Mouse (Mus musculus): ENCODE results near the gene Gm5862. TPM values are rescaled to one million over a fixed set of nuclear protein-coding genes. Genes with fewer than 3 reads are reported as not detected.
"Not testable (repeated sequence)": the region's sequence is repeated elsewhere in the genome, so short reads cannot be mapped to it uniquely, and the experiment has no call there.

Gm5862 gene
- total RNA-seq (2014; rRNA removed) = not detected in 2 replicates
- 0.11 TPM in 1 of 2 replicates, not detected in the other for polyA plus RNA-seq (2015; fragmentation: Nextera tagmentation; extraction: Ambion mirVana)

DNA sequence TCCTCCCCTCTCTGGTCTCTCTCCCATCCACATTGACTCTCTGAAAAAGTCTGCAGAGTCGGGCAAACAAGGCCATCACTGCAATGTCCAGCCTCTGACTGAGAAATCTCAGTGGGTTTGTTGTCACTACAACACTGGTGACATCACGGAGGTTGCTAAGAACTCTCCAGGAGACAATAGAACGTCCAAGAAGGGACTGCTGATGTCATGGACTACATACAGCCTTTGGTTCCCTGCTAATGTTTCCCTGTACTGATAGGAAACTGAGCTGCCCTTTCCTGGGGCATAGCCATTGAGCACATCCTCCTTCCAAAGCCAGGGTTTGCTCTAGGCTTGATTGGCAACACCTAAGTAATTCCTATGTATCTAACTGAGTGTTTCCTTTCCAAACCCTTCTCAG is at the start of gene Gm5862:
Gene Gm5862, minus strand, starts transcription at position 101 of the 400 bp plus-strand sequence.
- H3K36me3 ChIP-seq (ENCODE audit: insufficient read depth); H3K9ac ChIP-seq; ATAC-seq; H3K27me3 ChIP-seq (ENCODE audit: insufficient read depth, low read length); DNase-seq; H3K4me1 ChIP-seq (ENCODE audit: insufficient read depth); H3K4me2 ChIP-seq (ENCODE audit: low read depth); H3K27ac ChIP-seq (ENCODE audit: low read depth, low read length); H3K9me3 ChIP-seq (ENCODE audit: low read length); H3K4me3 ChIP-seq (ENCODE audit: low read depth, low read length): not testable (repeated sequence)
- WGBS = no CpG with 5 or more reads among the region's 3 CpGs

- 89% methylated on average over 24 of the region's 24 CpGs for WGBS
- DNase-seq = no peak
- Histone ChIP-seq H3K4me2 (ENCODE audit: low read depth) (no peak overlapping the region), H3K4me1 (ENCODE audit: insufficient read depth) (no peaks in the 10 kb centered on the region), H3K36me3 (ENCODE audit: insufficient read depth) (no peaks in the 10 kb centered on the region), H3K4me3 (ENCODE audit: low read depth, low read length) (no peak overlapping the region), H3K27me3 (ENCODE audit: insufficient read depth, low read length) (no peaks in the 10 kb centered on the region), H3K9ac (no peak overlapping the region), H3K9me3 (ENCODE audit: low read length) (no peaks in the 10 kb centered on the region), H3K27ac (ENCODE audit: low read depth, low read length) (no peak overlapping the region)
- TF ChIP-seq CTCF (IDR thresholded peaks at IDR 0.05; ENCODE audit: low read depth) = no peak
- ATAC-seq = no peak
These were observed 48.0 kb upstream of the Gm5862 start for GRCm38 (mm10) chr5:26070716-26071115.

GRCm38 (mm10) chr5:26058481-26058880 is 35.8 kb upstream of the Gm5862 start, which contains the start of gene Gm7347:
TSS of gene Gm7347 (minus strand) at chr5:26058581.
- not testable (repeated sequence) for H3K27me3 ChIP-seq (ENCODE audit: insufficient read depth, low read length); DNase-seq; H3K4me3 ChIP-seq (ENCODE audit: low read depth, low read length); H3K4me1 ChIP-seq (ENCODE audit: insufficient read depth); ATAC-seq; H3K27ac ChIP-seq (ENCODE audit: low read depth, low read length); H3K9ac ChIP-seq; H3K4me2 ChIP-seq (ENCODE audit: low read depth); H3K36me3 ChIP-seq (ENCODE audit: insufficient read depth); H3K9me3 ChIP-seq (ENCODE audit: low read length)
- WGBS = no CpG with 5 or more reads among the region's 2 CpGs

- not testable (repeated sequence) for H3K9me3 ChIP-seq (ENCODE audit: low read length); H3K27ac ChIP-seq (ENCODE audit: low read depth, low read length); H3K4me1 ChIP-seq (ENCODE audit: insufficient read depth); H3K36me3 ChIP-seq (ENCODE audit: insufficient read depth); ATAC-seq; H3K27me3 ChIP-seq (ENCODE audit: insufficient read depth, low read length); H3K4me2 ChIP-seq (ENCODE audit: low read depth); DNase-seq; H3K9ac ChIP-seq; H3K4me3 ChIP-seq (ENCODE audit: low read depth, low read length)
- 73% methylated on average over 2 of the region's 2 CpGs for WGBS
These were observed 16.7 kb upstream of the Gm5862 start, which contains the start of gene Speer4a for GRCm38 (mm10) chr5:26039458-26039857. TSS of gene Speer4a (minus strand) at chr5:26039558.

DNA sequence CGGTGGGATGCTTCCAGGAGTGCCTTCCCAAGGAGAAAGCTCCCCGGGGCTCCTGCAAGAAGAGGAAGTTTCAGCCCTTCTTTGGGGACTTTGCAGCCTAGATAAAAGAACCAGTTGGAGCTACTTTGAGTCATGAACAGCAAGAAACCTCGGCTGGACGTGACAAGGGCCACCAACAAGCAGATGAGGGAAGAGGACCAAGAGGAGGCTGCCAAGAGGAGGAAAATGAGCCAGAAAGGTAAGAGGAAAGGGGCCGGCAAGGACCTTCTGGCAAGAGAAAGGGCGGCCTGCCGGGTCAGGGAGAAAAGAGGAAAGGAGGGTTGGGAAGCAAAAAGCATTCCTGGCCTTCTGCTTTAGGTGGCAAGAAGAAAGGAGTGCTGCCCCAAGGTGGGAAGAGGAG is 15.0 kb downstream of the Gm5862 start:
- WGBS = 69% methylated on average over 6 of the region's 7 CpGs
- H3K4me3 ChIP-seq (ENCODE audit: low read depth, low read length); DNase-seq; ATAC-seq; H3K27me3 ChIP-seq (ENCODE audit: insufficient read depth, low read length); H3K9me3 ChIP-seq (ENCODE audit: low read length); H3K27ac ChIP-seq (ENCODE audit: low read depth, low read length); H3K9ac ChIP-seq; H3K4me1 ChIP-seq (ENCODE audit: insufficient read depth); H3K36me3 ChIP-seq (ENCODE audit: insufficient read depth): not testable (repeated sequence)
- H3K4me2 ChIP-seq (ENCODE audit: low read depth) = peak overlapping the region; percentile 53

DNA sequence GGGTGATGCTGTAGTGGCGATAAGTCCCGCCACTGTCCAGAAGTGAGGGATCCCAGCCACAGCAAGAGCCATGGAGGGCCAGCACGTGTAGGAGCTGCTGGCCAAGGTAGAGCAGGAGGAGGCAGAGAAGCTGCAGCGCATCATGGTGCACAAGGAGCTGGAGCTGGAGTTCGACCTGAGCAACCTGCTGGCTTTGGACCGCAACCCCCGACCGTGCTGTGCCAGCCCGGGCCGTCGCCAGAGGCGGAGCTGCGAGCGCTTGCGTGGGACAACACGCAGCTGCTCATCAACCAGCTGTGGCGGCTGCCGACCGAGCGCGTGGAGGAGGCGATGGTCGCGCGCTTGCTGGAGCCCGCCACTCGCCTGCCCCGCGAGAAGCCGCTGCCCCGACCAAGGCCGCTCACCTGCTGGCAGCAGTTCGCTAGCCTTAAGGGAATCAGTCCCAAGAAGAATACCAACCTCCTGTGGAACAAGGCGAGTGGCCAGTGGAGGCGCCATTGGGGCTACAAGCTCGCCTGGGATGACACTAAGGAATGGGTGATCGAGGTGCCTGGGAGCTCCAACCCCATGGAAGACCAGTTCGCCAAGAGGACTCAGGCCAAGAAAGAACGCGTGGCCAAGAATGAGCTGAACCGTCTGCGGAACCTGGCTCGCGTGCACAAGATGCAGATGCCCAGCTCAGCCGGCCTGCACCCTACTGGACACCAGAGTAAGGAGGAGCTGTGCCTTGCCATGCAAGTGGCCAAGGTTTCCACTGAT is 15.6 kb downstream of the Gm5862 start:
- H3K9ac ChIP-seq = peak overlapping the region; percentile 50
- peak overlapping the region; percentile 26 for H3K4me3 ChIP-seq (ENCODE audit: low read depth, low read length)
- WGBS = 23% methylated on average over 45 of the region's 45 CpGs
- peak overlapping the region; percentile 53 for H3K4me2 ChIP-seq (ENCODE audit: low read depth)
- H3K27me3 ChIP-seq (ENCODE audit: insufficient read depth, low read length); H3K4me1 ChIP-seq (ENCODE audit: insufficient read depth); H3K36me3 ChIP-seq (ENCODE audit: insufficient read depth); H3K27ac ChIP-seq (ENCODE audit: low read depth, low read length); H3K9me3 ChIP-seq (ENCODE audit: low read length): not testable (repeated sequence)
- DNase-seq (peak; percentile 59), ATAC-seq (peak; percentile 90)
- TF ChIP-seq CTCF (IDR thresholded peaks at IDR 0.05; ENCODE audit: low read depth) = peak; percentile 42

GRCm38 (mm10) chr5:26004698-26005097 is 18.0 kb downstream of the Gm5862 start, which contains the start of gene Gm1979:
TSS of gene Gm1979 (minus strand) at chr5:26004798.
- H3K4me1 ChIP-seq (ENCODE audit: insufficient read depth); H3K27ac ChIP-seq (ENCODE audit: low read depth, low read length); H3K36me3 ChIP-seq (ENCODE audit: insufficient read depth); ATAC-seq; H3K4me2 ChIP-seq (ENCODE audit: low read depth); H3K4me3 ChIP-seq (ENCODE audit: low read depth, low read length); H3K27me3 ChIP-seq (ENCODE audit: insufficient read depth, low read length); H3K9ac ChIP-seq; DNase-seq; H3K9me3 ChIP-seq (ENCODE audit: low read length): not testable (repeated sequence)
- 82% methylated on average over 1 of the region's 2 CpGs for WGBS

GRCm38 (mm10) chr5:25988550-25988949 is 34.2 kb downstream of the Gm5862 start, which contains the start of gene Gm21698:
TSS of gene Gm21698 (minus strand) at chr5:25988650.
- H3K4me3 ChIP-seq (ENCODE audit: low read depth, low read length) = not testable (repeated sequence)

GRCm38 (mm10) chr5:25972563-25972962 is 50.2 kb downstream of the Gm5862 start, which contains the start of gene Gm21680:
TSS of gene Gm21680 (minus strand) at chr5:25972663.
- not testable (repeated sequence) for H3K4me3 ChIP-seq (ENCODE audit: low read depth, low read length); H3K27ac ChIP-seq (ENCODE audit: low read depth, low read length); H3K27me3 ChIP-seq (ENCODE audit: insufficient read depth, low read length); H3K4me1 ChIP-seq (ENCODE audit: insufficient read depth); H3K9ac ChIP-seq; H3K9me3 ChIP-seq (ENCODE audit: low read length); ATAC-seq; DNase-seq; H3K4me2 ChIP-seq (ENCODE audit: low read depth); H3K36me3 ChIP-seq (ENCODE audit: insufficient read depth)
- no CpG with 5 or more reads among the region's 2 CpGs for WGBS

More at GRCm38 (mm10) chr5:25988550-25988949, 34.2 kb downstream of the Gm5862 start, which contains the start of gene Gm21698:
- H3K9ac ChIP-seq; H3K9me3 ChIP-seq (ENCODE audit: low read length); ATAC-seq; DNase-seq; H3K4me1 ChIP-seq (ENCODE audit: insufficient read depth); H3K36me3 ChIP-seq (ENCODE audit: insufficient read depth); H3K4me2 ChIP-seq (ENCODE audit: low read depth); H3K27ac ChIP-seq (ENCODE audit: low read depth, low read length); H3K27me3 ChIP-seq (ENCODE audit: insufficient read depth, low read length): not testable (repeated sequence)
- WGBS = no CpG with 5 or more reads among the region's 3 CpGs
